29 mouse cellular contexts compared by ENCODE assay signal in the genomic region with DNA sequence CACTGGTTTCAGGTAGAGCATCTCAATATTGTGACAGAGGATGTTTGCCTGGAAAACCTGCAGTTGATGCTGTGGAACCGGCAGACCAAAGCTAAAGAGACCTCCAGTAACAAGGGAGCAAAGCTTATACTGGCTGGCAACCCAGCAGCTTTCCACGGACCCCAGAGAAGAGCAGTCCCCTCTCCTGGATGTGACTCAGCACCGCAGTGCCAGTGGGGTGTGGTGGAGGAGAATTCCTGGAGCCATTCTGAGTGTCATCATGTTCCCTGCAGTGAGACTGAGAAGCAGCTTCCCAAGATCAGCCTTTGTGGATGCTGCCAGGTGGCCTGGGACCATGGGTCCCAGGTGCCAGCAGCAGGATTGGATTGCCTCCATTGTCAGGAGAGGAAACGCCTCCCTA. TPM values are rescaled to one million over a fixed set of nuclear protein-coding genes. Genes with fewer than 3 reads are reported as not detected.
DNase-seq lines count a peak whose midpoint lies in the region; ATAC-seq and TF ChIP-seq lines count a peak whose summit lies in the region.
"Had no signal": no experiment of that assay in that cellular context is flagged by ENCODE, and none has a peak within 500 bp of the region (broad histone marks: within the 10 kb centered on the region; RNA-seq: fewer than 3 reads in every experiment).

No protein-coding gene starts in this region.

- H3K36me3 ChIP-seq in intestine, embryonic 16.5 days (ENCODE audit: control insufficient read depth, insufficient read depth, low read length), result 0 out of 2 replicates have a peak, but pooled peaks cover 6% of the 10 kb centered on the region
- H3K36me3 ChIP-seq in intestine, embryonic 15.5 days, result peaks cover 7% of the 10 kb centered on the region; the same call in 1 of the 2 replicates
- peaks cover 14% of the 10 kb centered on the region; the same call in 1 of the 2 replicates for H3K36me3 ChIP-seq in liver, embryonic 15.5 days (replicated peaks)
- peaks cover 14% of the 10 kb centered on the region; the same call in 1 of the 2 replicates for H3K36me3 ChIP-seq in heart, embryonic 10.5 days
- H3K36me3 ChIP-seq: forebrain, embryonic 15.5 days; G1E; hindbrain, embryonic 10.5 days had no signal

- H3K9me3 ChIP-seq in intestine, embryonic 16.5 days (ENCODE audit: control insufficient read depth, low read length), result no peaks in the 10 kb centered on the region; the same call in 1 of the 2 replicates
- H3K9me3 ChIP-seq in intestine, embryonic 15.5 days, result no peaks in the 10 kb centered on the region
- H3K9me3 ChIP-seq in liver, embryonic 15.5 days (replicated peaks), result no peaks in the 10 kb centered on the region
- H3K9me3 ChIP-seq in heart, embryonic 10.5 days, result no peaks in the 10 kb centered on the region
- H3K9me3 ChIP-seq: embryonic facial prominence, embryonic 13.5 days; forebrain, embryonic 15.5 days; G1E; heart, embryonic 12.5 days; hindbrain, embryonic 10.5 days had no signal

- no peak overlapping the region for H3K4me2 ChIP-seq in intestine, embryonic 16.5 days (ENCODE audit: low read depth, low read length)
- H3K4me2 ChIP-seq in intestine, embryonic 15.5 days (replicated peaks), result no peak overlapping the region
- H3K4me2 ChIP-seq in liver, embryonic 15.5 days, result peak overlapping the region; percentile 64
- H3K4me2 ChIP-seq: embryonic facial prominence, embryonic 13.5 days; forebrain, embryonic 15.5 days; heart, embryonic 12.5 days; midbrain, embryonic 11.5 days had no signal

- DNase-seq in kidney, adult 11 months, result no peak
- no peak for DNase-seq in heart, embryonic 10.5 days (ENCODE audit: low spot score)
- no peak for DNase-seq in kidney, adult 8-10 months
- DNase-seq: adrenal gland, adult 8-10 months; cerebellum, adult 9-11 months; embryo, embryonic 11 days; gastrocnemius, postnatal 10 days; heart, adult 11 months; heart, postnatal 10 days; kidney, adult 18-20 months; lung, adult 18-20 months; lung, postnatal 10 days; right cerebral cortex, postnatal 4 days; thymus, adult 18-20 months; thymus, postnatal 36 days had no signal

- no peak overlapping the region for H3K9ac ChIP-seq in intestine, embryonic 16.5 days (ENCODE audit: low read depth, low read length)
- H3K9ac ChIP-seq in intestine, embryonic 15.5 days, result no peak overlapping the region
- H3K9ac ChIP-seq in liver, embryonic 15.5 days, result peak overlapping the region; percentile 41
- H3K9ac ChIP-seq: embryonic facial prominence, embryonic 13.5 days; forebrain, embryonic 15.5 days; heart, embryonic 12.5 days had no signal

- no peak for TF ChIP-seq CTCF in bone marrow, adult 2 months (IDR thresholded peaks at IDR 0.05; ENCODE audit: control insufficient read depth, insufficient read depth, low read length)

- 0 out of 2 replicates have a peak, but pooled peaks have one; percentile 32 for ATAC-seq in intestine, embryonic 16.5 days
- no peak; the same call in 1 of the 2 replicates for ATAC-seq in intestine, embryonic 15.5 days
- ATAC-seq in erythroid progenitor cell, adult 5-6 weeks (replicated peaks; ENCODE audit: low FRiP score, poor library complexity, severe bottlenecking), result peak; percentile 65
- peak; percentile 75 for ATAC-seq in liver, embryonic 15.5 days (ENCODE audit: insufficient read depth)
- ATAC-seq: activated CD4-positive, CD25-positive, alpha-beta regulatory T cell, adult 4 months; forebrain, embryonic 15.5 days; hindbrain, embryonic 16.5 days had no signal

- no peak overlapping the region for H3K4me3 ChIP-seq in intestine, embryonic 16.5 days (ENCODE audit: low read length)
- no peak overlapping the region for H3K4me3 ChIP-seq in intestine, embryonic 15.5 days (replicated peaks)
- peak overlapping the region; percentile 3 for H3K4me3 ChIP-seq in bone marrow, adult 2 months (replicated peaks; ENCODE audit: control insufficient read depth, low read depth, low read length)
- peak overlapping the region; percentile 32 for H3K4me3 ChIP-seq in liver, embryonic 15.5 days (replicated peaks)
- no peak overlapping the region for H3K4me3 ChIP-seq in heart, embryonic 10.5 days
- H3K4me3 ChIP-seq: embryonic facial prominence, embryonic 13.5 days; forebrain, embryonic 15.5 days; heart, embryonic 12.5 days; hindbrain, embryonic 10.5 days had no signal

- H3K27me3 ChIP-seq in intestine, embryonic 16.5 days (replicated peaks; ENCODE audit: control insufficient read depth, insufficient read depth, low read length), result no peaks in the 10 kb centered on the region
- H3K27me3 ChIP-seq in intestine, embryonic 15.5 days (replicated peaks), result no peaks in the 10 kb centered on the region
- no peaks in the 10 kb centered on the region for H3K27me3 ChIP-seq in liver, embryonic 15.5 days
- no peaks in the 10 kb centered on the region for H3K27me3 ChIP-seq in heart, embryonic 10.5 days (ENCODE audit: insufficient read depth, poor library complexity, severe bottlenecking)
- H3K27me3 ChIP-seq: embryonic facial prominence, embryonic 13.5 days; forebrain, embryonic 15.5 days; heart, embryonic 12.5 days had no signal

- whole genome bisulfite sequencing in intestine, embryonic 16.5 days, result 85% methylated on average over 4 of the region's 4 CpGs
- WGBS in intestine, embryonic 15.5 days, result 82% methylated on average over 4 of the region's 4 CpGs
- 64% methylated on average over 4 of the region's 4 CpGs for WGBS in bone marrow, adult 2 months
- 41% methylated on average over 4 of the region's 4 CpGs for WGBS in liver, embryonic 15.5 days (ENCODE audit: insufficient replicate concordance)
- 69% methylated on average over 4 of the region's 4 CpGs for WGBS in heart, embryonic 10.5 days

- H3K27ac ChIP-seq in intestine, embryonic 16.5 days (ENCODE audit: low read length), result no peak overlapping the region
- H3K27ac ChIP-seq in intestine, embryonic 15.5 days, result no peak overlapping the region
- H3K27ac ChIP-seq in bone marrow, adult 2 months (ENCODE audit: control insufficient read depth, insufficient read depth, low read depth, low read length, poor library complexity), result peak overlapping the region; percentile 87
- H3K27ac ChIP-seq in liver, embryonic 15.5 days (replicated peaks), result peak overlapping the region; percentile 92
- H3K27ac ChIP-seq in heart, embryonic 10.5 days, result no peak overlapping the region
- H3K27ac ChIP-seq: embryonic facial prominence, embryonic 13.5 days; forebrain, embryonic 15.5 days; hindbrain, embryonic 10.5 days; kidney, postnatal 0 days had no signal

- TF ChIP-seq POLR2A in bone marrow, adult 2 months (IDR thresholded peaks at IDR 0.05; ENCODE audit: borderline replicate concordance, control insufficient read depth, low read depth, low read length), result no peak

- H3K4me1 ChIP-seq in intestine, embryonic 16.5 days (ENCODE audit: control insufficient read depth, insufficient read depth, low read length), result no peaks in the 10 kb centered on the region
- H3K4me1 ChIP-seq in intestine, embryonic 15.5 days (replicated peaks), result no peaks in the 10 kb centered on the region
- H3K4me1 ChIP-seq in bone marrow, adult 2 months (ENCODE audit: control insufficient read depth, insufficient read depth, low read length), result peaks cover 3% of the 10 kb centered on the region
- H3K4me1 ChIP-seq in liver, embryonic 15.5 days (replicated peaks), result peaks cover 47% of the 10 kb centered on the region
- no peaks in the 10 kb centered on the region for H3K4me1 ChIP-seq in heart, embryonic 10.5 days
- H3K4me1 ChIP-seq: embryonic facial prominence, embryonic 13.5 days; forebrain, embryonic 15.5 days; heart, embryonic 12.5 days; hindbrain, embryonic 10.5 days had no signal

RNA-seq across cellular contexts. Expression of a gene that starts 24.4 kb away (rescaled TPM):
- polyA plus RNA-seq in intestine, embryonic 16.5 days (2015; fragmentation: Nextera tagmentation; extraction: Ambion mirVana), result 126 and 128 TPM in 2 replicates
- 92.0 and 98.9 TPM in 2 replicates for polyA plus RNA-seq in intestine, embryonic 15.5 days (2015; fragmentation: Nextera tagmentation; extraction: Ambion mirVana)
- polyA plus RNA-seq in bone marrow, adult 2 months (2011; ENCODE audit: insufficient read depth, insufficient read length, low replicate concordance, missing spikeins), result 23.4 and 41.4 TPM in 2 replicates
- 80.1 and 96.9 TPM in 2 replicates for total RNA-seq in erythroid progenitor cell, adult 5-6 weeks (2015; ENCODE audit: low replicate concordance)
- 118 and 123 TPM in 2 replicates for total RNA-seq in erythroid progenitor cell, adult 5-6 weeks (2017; ENCODE audit: low replicate concordance)
- polyA plus RNA-seq in liver, embryonic 15.5 days (2015; fragmentation: Nextera tagmentation; extraction: Ambion mirVana), result 30.4 and 31.5 TPM in 2 replicates
- polyA plus RNA-seq in heart, embryonic 10.5 days (2016; fragmentation: Nextera tagmentation; extraction: Ambion mirVana), result 49.1 and 52.8 TPM in 2 replicates

RNA-seq across cellular contexts. Expression of a gene that starts 24.5 kb away (rescaled TPM):
- polyA plus RNA-seq in intestine, embryonic 16.5 days (2015; fragmentation: Nextera tagmentation; extraction: Ambion mirVana), result 23.9 and 24.2 TPM in 2 replicates
- polyA plus RNA-seq in intestine, embryonic 15.5 days (2015; fragmentation: Nextera tagmentation; extraction: Ambion mirVana), result 22.0 and 22.2 TPM in 2 replicates
- polyA plus RNA-seq in bone marrow, adult 2 months (2011; ENCODE audit: insufficient read depth, insufficient read length, low replicate concordance, missing spikeins), result 8.0 TPM in 2 replicates
- total RNA-seq in erythroid progenitor cell, adult 5-6 weeks (2015; ENCODE audit: low replicate concordance), result 6.7 and 11.9 TPM in 2 replicates
- 10.9 and 12.5 TPM in 2 replicates for total RNA-seq in erythroid progenitor cell, adult 5-6 weeks (2017; ENCODE audit: low replicate concordance)
- 8.9 and 9.8 TPM in 2 replicates for polyA plus RNA-seq in liver, embryonic 15.5 days (2015; fragmentation: Nextera tagmentation; extraction: Ambion mirVana)
- polyA plus RNA-seq in heart, embryonic 10.5 days (2016; fragmentation: Nextera tagmentation; extraction: Ambion mirVana), result 19.2 and 20.9 TPM in 2 replicates

RNA-seq across cellular contexts. Expression of a gene that starts 58.9 kb away (rescaled TPM):
- 85.0 and 89.4 TPM in 2 replicates for polyA plus RNA-seq in intestine, embryonic 16.5 days (2015; fragmentation: Nextera tagmentation; extraction: Ambion mirVana)
- polyA plus RNA-seq in intestine, embryonic 15.5 days (2015; fragmentation: Nextera tagmentation; extraction: Ambion mirVana), result 89.8 and 90.4 TPM in 2 replicates
- polyA plus RNA-seq in bone marrow, adult 2 months (2011; ENCODE audit: insufficient read depth, insufficient read length, low replicate concordance, missing spikeins), result 66.5 and 76.5 TPM in 2 replicates
- total RNA-seq in erythroid progenitor cell, adult 5-6 weeks (2015; ENCODE audit: low replicate concordance), result 176 and 189 TPM in 2 replicates
- 200 and 217 TPM in 2 replicates for total RNA-seq in erythroid progenitor cell, adult 5-6 weeks (2017; ENCODE audit: low replicate concordance)
- polyA plus RNA-seq in liver, embryonic 15.5 days (2015; fragmentation: Nextera tagmentation; extraction: Ambion mirVana), result 85.9 and 94.7 TPM in 2 replicates
- 127 and 133 TPM in 2 replicates for polyA plus RNA-seq in heart, embryonic 10.5 days (2016; fragmentation: Nextera tagmentation; extraction: Ambion mirVana)

Comparison
In these comparisons a context has a peak if more than half of its experiments do, and no peak if none do; other contexts are left out.
1. H3K27ac ChIP-seq: peak in bone marrow, adult 2 months (single experiment) and liver, embryonic 15.5 days (single experiment); none in intestine, embryonic 16.5 days (single experiment), intestine, embryonic 15.5 days (single experiment) and heart, embryonic 10.5 days (single experiment).
2. H3K4me3 ChIP-seq: peak in bone marrow, adult 2 months (single experiment) and liver, embryonic 15.5 days (single experiment); none in intestine, embryonic 16.5 days (single experiment), intestine, embryonic 15.5 days (single experiment) and heart, embryonic 10.5 days (single experiment).